In genomic region chr9:88546166-88546565, GRCm38 (mm10) we compare ENCODE assay signal across 8 mouse cellular contexts. TPM values are rescaled to one million over a fixed set of nuclear protein-coding genes. Genes with fewer than 3 reads are reported as not detected.
DNase-seq lines count a peak whose midpoint lies in the region; ATAC-seq and TF ChIP-seq lines count a peak whose summit lies in the region.
"Had no signal": no experiment of that assay in that cellular context is flagged by ENCODE, and none has a peak within 500 bp of the region (broad histone marks: within the 10 kb centered on the region; RNA-seq: fewer than 3 reads in every experiment).

No protein-coding gene starts in this region.

- peaks cover 18% of the 10 kb centered on the region for H3K4me1 ChIP-seq in E14TG2a.4 (replicated peaks; ENCODE audit: low read depth, low read length)
- H3K4me1 ChIP-seq in embryonic facial prominence, embryonic 10.5 days: peaks cover 11% of the 10 kb centered on the region

- WGBS in embryonic facial prominence, embryonic 10.5 days: 9% methylated on average over 2 of the region's 2 CpGs

- no peaks in the 10 kb centered on the region for H3K36me3 ChIP-seq in E14TG2a.4 (ENCODE audit: insufficient read depth, low read length)
- no peaks in the 10 kb centered on the region for H3K36me3 ChIP-seq in embryonic facial prominence, embryonic 10.5 days (replicated peaks)

- peak; percentile 40 for ATAC-seq in activated CD4-positive, CD25-positive, alpha-beta regulatory T cell, adult 4 months

- H3K4me3 ChIP-seq in E14TG2a.4 (replicated peaks; ENCODE audit: low read length): no peak overlapping the region
- H3K4me3 ChIP-seq in embryonic facial prominence, embryonic 10.5 days: no peak overlapping the region

- H3K9me3 ChIP-seq in E14TG2a.4 (ENCODE audit: low read length): no peaks in the 10 kb centered on the region
- H3K9me3 ChIP-seq in embryonic facial prominence, embryonic 10.5 days: no peaks in the 10 kb centered on the region

- H3K27ac ChIP-seq in embryonic facial prominence, embryonic 10.5 days (replicated peaks): no peak overlapping the region
- H3K27ac ChIP-seq: macrophage had no signal

- DNase-seq in layer of hippocampus, adult 11-12 months (ENCODE audit: low spot score): peak; percentile 27
- DNase-seq in layer of hippocampus, adult 9-11 months: no peak
- DNase-seq in embryonic facial prominence, embryonic 10.5 days (ENCODE audit: low spot score): peak; percentile 39
- DNase-seq in lung, adult 18-20 months: peak; percentile 21 to 62
- DNase-seq in spleen, postnatal 4 days (ENCODE audit: low spot score in 2 of 2): peak; percentile 57 to 83

- no peaks in the 10 kb centered on the region for H3K27me3 ChIP-seq in E14TG2a.4 (ENCODE audit: insufficient read depth, low read length)
- no peaks in the 10 kb centered on the region for H3K27me3 ChIP-seq in embryonic facial prominence, embryonic 10.5 days (replicated peaks; ENCODE audit: low read depth, poor library complexity, severe bottlenecking)

- peak; percentile 92 for TF ChIP-seq CTCF in E14TG2a.4 (conservative IDR thresholded peaks at IDR 0.05; ENCODE audit: low read length)

RNA-seq across cellular contexts. Expression of gene Zfp949, which starts 1.7 kb away (rescaled TPM):
- polyA plus RNA-seq in activated CD4-positive, CD25-positive, alpha-beta regulatory T cell, adult 4 months (2017; shearing (Covaris generic)): 10 to 100 TPM; 10.6 to 10.9 TPM
- polyA plus RNA-seq in embryonic facial prominence, embryonic 10.5 days (2016; fragmentation: Nextera tagmentation; extraction: Ambion mirVana): 7.0 and 8.5 TPM in 2 replicates

RNA-seq across cellular contexts. Expression of gene Trim43a, which starts 34.5 kb away (rescaled TPM):
- not detected for polyA plus RNA-seq in activated CD4-positive, CD25-positive, alpha-beta regulatory T cell, adult 4 months (2017; shearing (Covaris generic))
- 0.07 TPM in 1 of 2 replicates, not detected in the other for polyA plus RNA-seq in embryonic facial prominence, embryonic 10.5 days (2016; fragmentation: Nextera tagmentation; extraction: Ambion mirVana)
- polyA plus RNA-seq: macrophage had no signal
